Mouse (Mus musculus) cerebellum, adult 2 months (tissue): Measurements from ENCODE around the gene Fkbp8.

ENCODE experiments used
- CTCF ChIP-seq: fragments of 200-500 bp; IDR thresholded peaks from 2 replicates; pipeline ENCODE4 v1.5.1; 2011; ENCODE audit warnings: low read depth, mild to moderate bottlenecking, control low read depth, low read length, moderate library complexity, borderline replicate concordance; ENCODE audit not compliant: insufficient read depth
- POLR2A ChIP-seq: fragments of 200-500 bp; IDR thresholded peaks from 2 replicates; pipeline ENCODE4 v1.6.1; 2011; ENCODE audit warnings: low read length, control low read depth, borderline replicate concordance; ENCODE audit not compliant: insufficient read depth

DNA sequence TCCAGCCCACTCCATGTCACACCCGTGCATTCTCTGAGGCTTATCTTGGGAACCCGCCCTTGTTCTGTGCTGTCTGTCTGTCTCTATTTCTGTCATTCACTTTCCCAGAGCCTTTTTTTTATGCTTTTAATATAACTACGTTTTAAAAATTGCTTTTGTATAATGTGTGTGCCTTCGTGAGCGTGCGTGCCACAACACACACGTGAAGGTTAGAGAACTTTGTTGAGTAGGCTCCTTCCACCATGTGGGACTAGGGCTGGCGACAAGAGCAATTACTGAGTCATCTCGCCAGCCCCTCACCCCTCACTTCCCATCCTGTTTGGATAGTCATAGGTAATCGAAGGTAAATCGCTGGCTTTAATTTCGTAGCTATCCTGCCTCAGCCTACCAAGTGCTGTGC is 25.0 kb upstream of the Fkbp8 start:
- no peak for TF ChIP-seq CTCF
- no peak for TF ChIP-seq POLR2A
